Mouse (Mus musculus) ES-Bruce4 (cell line): ENCODE data around the gene Zc3h18. TPM values are rescaled to one million over a fixed set of nuclear protein-coding genes. Genes with fewer than 3 reads are reported as not detected.

Experiments used
- H3K27ac ChIP-seq: 2 replicates; pipeline ENCODE4 v1.5.1; 2012; ENCODE audit warnings: low read length, inconsistent platforms; ENCODE audit not compliant: insufficient read depth
- H3K27me3 ChIP-seq: 2 replicates; pipeline ENCODE4 v1.6.1; 2012; ENCODE audit warnings: mild to moderate bottlenecking, low read length, inconsistent platforms; ENCODE audit not compliant: control insufficient read depth, poor library complexity, insufficient read depth, severe bottlenecking
- H3K36me3 ChIP-seq: 2 replicates; pipeline ENCODE4 v1.6.1; 2012; ENCODE audit warnings: inconsistent platforms, mild to moderate bottlenecking, low read length, moderate library complexity; ENCODE audit not compliant: control insufficient read depth, poor library complexity, insufficient read depth, severe bottlenecking
- H3K4me1 ChIP-seq: one replicate; pipeline ENCODE4 v1.8.1; 2011; ENCODE audit warnings: low read length; ENCODE audit not compliant: control insufficient read depth, insufficient read depth
- H3K4me3 ChIP-seq: 2 replicates; pipeline ENCODE4 v1.5.1; 2011; ENCODE audit warnings: low read depth, mild to moderate bottlenecking, low read length
- H3K9ac ChIP-seq: 2 replicates; pipeline ENCODE4 v1.6.1; 2012; ENCODE audit warnings: low read depth, mild to moderate bottlenecking, inconsistent platforms; ENCODE audit not compliant: poor library complexity, severe bottlenecking
- H3K9me3 ChIP-seq: replicated peaks from 2 replicates; pipeline ENCODE4 v1.6.1; 2012; ENCODE audit warnings: mild to moderate bottlenecking, low read length, inconsistent platforms; ENCODE audit not compliant: control insufficient read depth, poor library complexity, insufficient read depth, severe bottlenecking
- CTCF ChIP-seq: IDR thresholded peaks from one replicate; pipeline ENCODE4 v1.8.1; 2011; ENCODE audit warnings: low read depth, low read length
- EP300 ChIP-seq: IDR thresholded peaks from 2 replicates; pipeline ENCODE4 v1.6.1; 2011; ENCODE audit warnings: low read depth, low read length; ENCODE audit not compliant: insufficient read depth
- POLR2A ChIP-seq: IDR thresholded peaks from one replicate; pipeline ENCODE4 v1.8.1; 2011; ENCODE audit warnings: low read length; ENCODE audit not compliant: insufficient read depth
- polyA plus RNA-seq: library from polyadenylated mRNA; stranded (reverse); fragments of >200 nt; gene quantifications from 2 replicates; pipeline ENCODE4 v1.2.4, GENCODE M21; 2011; ENCODE audit warnings: low read depth; ENCODE audit not compliant: missing spikeins, insufficient read depth, insufficient read length

Gene Zc3h18
- polyA plus RNA-seq, 1 experiment, result 67.2 TPM

GRCm38 (mm10) chr8:122332753-122333506 is 43.5 kb upstream of the Zc3h18 start:
- TF ChIP-seq CTCF, result peak; percentile 94
- TF ChIP-seq EP300, result no peak
- no peaks in the 10 kb centered on the region for H3K9me3 ChIP-seq
- H3K27me3 ChIP-seq, result peaks cover 4% of the 10 kb centered on the region; the same call in 1 of the 2 replicates
- no peaks in the 10 kb centered on the region for H3K36me3 ChIP-seq
- H3K9ac ChIP-seq, result no peak overlapping the region
- no peak overlapping the region for H3K4me3 ChIP-seq
- no peaks in the 10 kb centered on the region for H3K4me1 ChIP-seq
- H3K27ac ChIP-seq, result no peak overlapping the region

GRCm38 (mm10) chr8:122333531-122333930 is 42.9 kb upstream of the Zc3h18 start:
- H3K27me3 ChIP-seq, result peaks cover 4% of the 10 kb centered on the region; the same call in 1 of the 2 replicates

GRCm38 (mm10) chr8:122334791-122335490 is 41.5 kb upstream of the Zc3h18 start:
- Histone ChIP-seq H3K4me3 (no peak overlapping the region), H3K27ac (no peak overlapping the region), H3K4me1 (no peaks in the 10 kb centered on the region), H3K36me3 (no peaks in the 10 kb centered on the region), H3K27me3 (peaks cover 4% of the 10 kb centered on the region; the same call in 1 of the 2 replicates), H3K9me3 (no peaks in the 10 kb centered on the region), H3K9ac (no peak overlapping the region)
- no peak for TF ChIP-seq CTCF
- TF ChIP-seq POLR2A, result no peak
- TF ChIP-seq EP300, result no peak

More at GRCm38 (mm10) chr8:122333531-122333930, 42.9 kb upstream of the Zc3h18 start:
- no peak overlapping the region for H3K4me3 ChIP-seq
- H3K4me1 ChIP-seq, result no peaks in the 10 kb centered on the region
- no peak for TF ChIP-seq CTCF
- no peak for TF ChIP-seq POLR2A
- TF ChIP-seq EP300, result no peak
- H3K9me3 ChIP-seq, result no peaks in the 10 kb centered on the region
- H3K27ac ChIP-seq, result no peak overlapping the region
- no peak overlapping the region for H3K9ac ChIP-seq
- H3K36me3 ChIP-seq, result no peaks in the 10 kb centered on the region

GRCm38 (mm10) chr8:122335638-122336250 is 40.7 kb upstream of the Zc3h18 start:
- Histone ChIP-seq H3K27me3 (peaks cover 4% of the 10 kb centered on the region; the same call in 1 of the 2 replicates), H3K4me1 (no peaks in the 10 kb centered on the region), H3K4me3 (peak overlapping the region; percentile 75), H3K36me3 (no peaks in the 10 kb centered on the region), H3K27ac (no peak overlapping the region), H3K9ac (peak overlapping the region; percentile 68), H3K9me3 (no peaks in the 10 kb centered on the region)
- TF ChIP-seq CTCF (no peak), POLR2A (no peak), EP300 (no peak)

- TF ChIP-seq POLR2A (no peak), EP300 (no peak), CTCF (no peak)
- no peaks in the 10 kb centered on the region for H3K36me3 ChIP-seq
- H3K4me3 ChIP-seq, result peak overlapping the region; percentile 75
- no peaks in the 10 kb centered on the region for H3K4me1 ChIP-seq
- peaks cover 4% of the 10 kb centered on the region; the same call in 1 of the 2 replicates for H3K27me3 ChIP-seq
- H3K9me3 ChIP-seq, result no peaks in the 10 kb centered on the region
- peak overlapping the region; percentile 68 for H3K9ac ChIP-seq
- no peak overlapping the region for H3K27ac ChIP-seq
These were observed 40.0 kb upstream of the Zc3h18 start for GRCm38 (mm10) chr8:122336251-122336910.
